Mouse (Mus musculus): ENCODE results near the gene Med23. TPM values are rescaled to one million over a fixed set of nuclear protein-coding genes. Genes with fewer than 3 reads are reported as not detected.

Med23 gene
- 30.3 and 30.8 TPM in 2 replicates for polyA plus RNA-seq (2012; rRNA removed)

DNA sequence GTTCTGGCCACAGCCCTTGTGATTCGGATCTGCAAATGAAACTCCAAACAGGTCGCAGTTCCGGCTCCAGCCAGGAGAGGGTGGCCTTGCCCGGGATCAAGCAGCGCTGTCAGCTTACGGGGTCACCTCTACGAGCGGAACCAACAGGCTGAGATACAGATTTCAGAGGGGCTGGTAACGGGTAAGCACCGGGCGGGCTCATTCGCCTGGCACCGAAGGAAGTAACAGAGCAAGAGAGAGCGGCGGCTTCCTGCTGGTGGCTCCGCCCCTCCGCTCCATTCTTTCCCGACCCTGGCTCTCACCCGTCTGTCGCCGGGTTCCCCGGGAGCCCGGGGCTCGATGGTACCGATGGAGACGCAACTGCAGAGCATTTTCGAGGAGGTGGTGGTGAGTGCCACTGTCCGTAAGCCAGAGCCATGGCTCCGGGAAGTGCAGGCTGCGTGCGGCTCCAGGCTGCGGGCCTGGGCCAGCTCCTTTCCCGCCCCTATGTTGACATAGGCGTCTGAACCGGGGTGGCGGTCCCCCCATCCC is at the start of gene Med23:
Gene Med23 (plus strand): TSS at position 227 of the 531 bp plus-strand sequence.
- Histone ChIP-seq H3K4me3 (ENCODE audit: insufficient read depth, low read length) (peak within 1 kb of the TSS; percentile 55), H3K27ac (ENCODE audit: insufficient read depth, low read length) (no peak within 1 kb of the TSS), H3K4me1 (ENCODE audit: control insufficient read depth, insufficient read depth, low read length) (no peaks in the 10 kb centered on the region)
- TF ChIP-seq POLR2A (IDR thresholded peaks at IDR 0.05; ENCODE audit: extremely low read depth, insufficient read depth, low read length) (peak; percentile 44; the same call in 1 of the 2 replicates), CTCF (IDR thresholded peaks at IDR 0.05; ENCODE audit: extremely low read depth, insufficient read depth, low read length) (peak; percentile 87)

DNA sequence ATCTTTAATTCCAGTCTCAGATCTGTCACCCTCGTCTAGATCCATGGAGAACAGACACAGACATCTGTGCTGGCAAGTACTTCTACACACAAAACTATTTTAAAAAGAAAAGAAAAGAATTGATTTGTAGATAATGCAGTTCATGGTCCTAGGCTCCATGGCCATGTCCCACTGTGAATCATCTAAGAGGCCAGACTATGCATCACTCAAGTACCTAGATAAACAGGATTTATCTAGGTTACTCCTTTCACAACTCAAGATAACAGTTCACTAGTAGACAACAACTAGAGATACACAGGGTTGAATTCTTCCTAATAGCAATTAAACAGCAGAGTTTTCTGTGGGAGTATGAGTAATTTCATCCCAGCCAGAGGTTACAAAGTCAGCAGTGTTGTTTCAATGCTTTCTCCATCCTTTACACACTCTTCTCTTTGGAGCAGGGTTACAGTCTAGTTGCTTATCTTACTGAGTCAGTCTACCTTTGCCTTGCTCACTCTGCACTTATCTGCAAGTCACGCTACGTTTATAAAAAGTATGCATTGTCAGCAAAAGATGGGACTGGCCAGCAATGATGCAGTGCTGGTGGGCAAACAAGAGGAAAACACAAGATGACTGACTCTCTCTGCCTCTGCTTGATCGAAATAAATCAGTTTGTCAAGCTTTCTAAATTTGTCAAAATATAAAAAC is 47.7 kb upstream of the Med23 start:
- no peak overlapping the region for H3K27ac ChIP-seq (ENCODE audit: insufficient read depth, low read length)
- TF ChIP-seq CTCF (IDR thresholded peaks at IDR 0.05; ENCODE audit: extremely low read depth, insufficient read depth, low read length) = no peak
- TF ChIP-seq POLR2A (IDR thresholded peaks at IDR 0.05; ENCODE audit: extremely low read depth, insufficient read depth, low read length) = no peak
- no peaks in the 10 kb centered on the region for H3K4me1 ChIP-seq (ENCODE audit: control insufficient read depth, insufficient read depth, low read length)
- no peak overlapping the region for H3K4me3 ChIP-seq (ENCODE audit: insufficient read depth, low read length)

DNA sequence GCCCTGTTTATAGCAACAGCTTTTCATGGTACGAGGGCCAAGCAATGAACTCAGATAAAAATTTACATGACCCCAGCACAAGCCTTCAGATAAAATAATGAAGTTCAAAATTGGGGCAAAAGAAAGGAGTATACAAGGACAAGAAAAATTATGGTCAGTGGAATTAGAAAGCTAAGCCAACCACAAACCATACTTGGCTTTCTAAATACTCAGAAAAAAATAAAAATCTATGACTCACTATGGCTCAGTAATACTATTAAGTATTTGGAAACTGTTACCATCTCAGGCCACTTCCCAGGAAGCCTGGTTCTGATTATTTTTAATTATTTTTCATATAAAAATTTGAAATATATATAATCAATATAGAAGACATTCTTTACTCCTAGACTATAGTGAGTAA is 46.9 kb upstream of the Med23 start:
- Histone ChIP-seq H3K4me3 (ENCODE audit: insufficient read depth, low read length) (no peak overlapping the region), H3K4me1 (ENCODE audit: control insufficient read depth, insufficient read depth, low read length) (no peaks in the 10 kb centered on the region), H3K27ac (ENCODE audit: insufficient read depth, low read length) (no peak overlapping the region)
- TF ChIP-seq POLR2A (IDR thresholded peaks at IDR 0.05; ENCODE audit: extremely low read depth, insufficient read depth, low read length) (no peak), CTCF (IDR thresholded peaks at IDR 0.05; ENCODE audit: extremely low read depth, insufficient read depth, low read length) (no peak)

DNA sequence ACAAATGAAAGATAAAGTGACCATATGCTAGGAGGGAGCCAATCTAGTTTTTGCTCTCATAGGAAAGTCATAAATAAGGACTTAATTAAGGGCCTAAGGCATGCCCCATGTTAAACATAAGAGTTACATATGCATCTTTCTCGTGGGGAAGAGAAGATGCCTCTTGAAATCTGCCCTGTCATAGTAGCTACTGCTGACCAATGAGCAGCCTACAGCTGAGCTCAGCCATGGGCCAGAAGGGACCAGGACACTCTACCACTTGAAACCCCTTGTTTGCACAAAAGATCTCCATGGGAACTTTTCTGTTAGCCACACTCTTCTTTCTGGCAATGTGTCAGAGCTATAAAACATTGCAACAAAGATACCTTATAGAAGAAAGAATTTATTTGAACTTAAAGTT is 46.5 kb upstream of the Med23 start:
- no peak overlapping the region for H3K4me3 ChIP-seq (ENCODE audit: insufficient read depth, low read length)
- TF ChIP-seq CTCF (IDR thresholded peaks at IDR 0.05; ENCODE audit: extremely low read depth, insufficient read depth, low read length) (no peak), POLR2A (IDR thresholded peaks at IDR 0.05; ENCODE audit: extremely low read depth, insufficient read depth, low read length) (no peak)

DNA sequence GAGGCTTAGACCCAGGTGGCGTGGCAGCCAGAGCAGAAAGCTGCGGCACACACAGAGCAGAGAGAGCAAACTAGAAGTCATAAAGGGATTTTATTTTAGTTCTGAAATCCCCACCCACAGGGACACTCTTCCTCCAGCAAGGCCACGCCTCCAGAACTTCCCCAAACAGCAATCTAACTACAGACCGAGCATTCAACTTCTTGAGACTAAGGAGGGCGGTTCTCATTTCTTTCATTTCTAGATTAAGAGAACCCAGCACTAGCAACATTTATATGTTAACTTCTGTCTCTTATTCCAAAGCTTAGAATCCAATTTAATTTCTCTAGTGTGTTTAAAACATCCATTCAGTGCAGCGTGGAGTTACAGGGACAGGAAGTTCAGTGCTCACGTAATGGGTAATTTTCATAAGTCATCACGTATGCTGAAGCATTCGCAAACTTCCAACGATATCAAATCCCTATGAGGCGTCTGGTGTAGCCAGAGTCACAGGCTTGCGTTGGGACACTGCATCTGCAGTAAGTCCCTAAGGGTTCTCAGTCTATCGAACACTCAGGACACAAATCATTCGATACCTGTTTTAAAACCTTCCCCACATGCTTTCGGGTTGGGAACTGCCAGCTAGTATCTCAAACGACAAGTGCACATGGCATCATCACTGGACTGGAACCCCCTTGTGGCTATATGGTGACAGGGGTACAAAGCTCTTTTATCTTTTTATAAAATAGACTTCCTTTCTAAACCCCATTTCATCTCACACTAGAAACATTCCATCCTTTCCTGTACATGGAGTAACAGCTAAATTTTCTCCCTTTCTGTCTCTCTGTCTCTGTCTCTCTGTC is 45.9 kb upstream of the Med23 start:
- no peak overlapping the region for H3K27ac ChIP-seq (ENCODE audit: insufficient read depth, low read length)
- TF ChIP-seq CTCF (IDR thresholded peaks at IDR 0.05; ENCODE audit: extremely low read depth, insufficient read depth, low read length) = no peak
- TF ChIP-seq POLR2A (IDR thresholded peaks at IDR 0.05; ENCODE audit: extremely low read depth, insufficient read depth, low read length) = no peak
- no peak overlapping the region for H3K4me3 ChIP-seq (ENCODE audit: insufficient read depth, low read length)
- no peaks in the 10 kb centered on the region for H3K4me1 ChIP-seq (ENCODE audit: control insufficient read depth, insufficient read depth, low read length)

More for the DNA sequence above, 46.5 kb upstream of the Med23 start:
- Histone ChIP-seq H3K4me1 (ENCODE audit: control insufficient read depth, insufficient read depth, low read length) (no peaks in the 10 kb centered on the region), H3K27ac (ENCODE audit: insufficient read depth, low read length) (no peak overlapping the region)

DNA sequence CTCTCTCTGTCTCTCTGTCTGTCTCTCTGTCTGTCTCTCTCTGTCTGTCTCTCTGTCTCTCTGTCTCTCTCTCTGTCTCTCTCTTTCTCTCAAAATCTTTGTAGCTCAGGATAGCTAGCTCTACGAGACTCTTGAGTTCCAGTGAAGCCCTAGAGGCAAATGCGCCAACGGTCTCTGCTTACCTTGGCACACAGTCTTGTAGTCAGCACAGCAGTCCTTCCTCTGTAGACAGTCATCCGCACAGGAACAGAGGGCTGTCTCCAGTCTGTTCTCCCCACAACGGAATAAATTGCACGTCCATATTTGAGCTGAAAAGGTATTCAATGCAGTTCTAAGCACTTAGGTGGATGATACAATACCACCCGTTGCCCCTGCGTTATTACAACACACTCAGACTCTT is 45.2 kb upstream of the Med23 start:
- H3K4me3 ChIP-seq (ENCODE audit: insufficient read depth, low read length) = no peak overlapping the region
- TF ChIP-seq CTCF (IDR thresholded peaks at IDR 0.05; ENCODE audit: extremely low read depth, insufficient read depth, low read length) = no peak
- TF ChIP-seq POLR2A (IDR thresholded peaks at IDR 0.05; ENCODE audit: extremely low read depth, insufficient read depth, low read length) = no peak
- H3K4me1 ChIP-seq (ENCODE audit: control insufficient read depth, insufficient read depth, low read length) = no peaks in the 10 kb centered on the region
- no peak overlapping the region for H3K27ac ChIP-seq (ENCODE audit: insufficient read depth, low read length)

DNA sequence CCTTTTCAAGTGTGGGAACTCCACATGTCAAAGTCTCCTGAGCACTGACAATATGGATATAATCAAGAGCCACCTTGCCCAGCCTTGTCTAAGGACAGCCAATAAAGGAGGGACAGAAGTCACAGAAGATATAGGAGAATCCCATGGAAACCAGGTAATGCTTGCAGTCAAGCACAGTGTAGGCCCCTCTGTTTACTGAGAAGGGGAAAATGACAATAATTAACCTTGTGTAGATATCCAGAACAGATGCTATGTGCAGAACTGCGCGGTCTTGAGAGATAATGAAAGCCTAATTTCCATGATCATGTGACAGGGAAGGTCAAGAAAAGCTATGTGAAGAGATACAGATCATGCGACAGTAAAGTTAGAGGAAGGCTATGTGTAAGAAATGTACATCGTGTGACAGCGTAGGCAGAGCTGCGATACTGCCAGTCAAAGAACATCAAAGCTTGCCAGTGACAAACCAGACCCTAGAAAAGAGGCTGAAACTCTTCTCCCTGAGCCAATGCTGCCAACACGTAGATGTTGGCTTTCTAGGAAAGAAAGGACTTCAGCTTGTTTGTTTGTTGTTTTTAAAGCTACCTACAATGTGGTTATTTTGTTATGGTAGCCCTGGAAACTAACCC is 44.2 kb upstream of the Med23 start:
- TF ChIP-seq CTCF (IDR thresholded peaks at IDR 0.05; ENCODE audit: extremely low read depth, insufficient read depth, low read length) (no peak), POLR2A (IDR thresholded peaks at IDR 0.05; ENCODE audit: extremely low read depth, insufficient read depth, low read length) (no peak)

DNA sequence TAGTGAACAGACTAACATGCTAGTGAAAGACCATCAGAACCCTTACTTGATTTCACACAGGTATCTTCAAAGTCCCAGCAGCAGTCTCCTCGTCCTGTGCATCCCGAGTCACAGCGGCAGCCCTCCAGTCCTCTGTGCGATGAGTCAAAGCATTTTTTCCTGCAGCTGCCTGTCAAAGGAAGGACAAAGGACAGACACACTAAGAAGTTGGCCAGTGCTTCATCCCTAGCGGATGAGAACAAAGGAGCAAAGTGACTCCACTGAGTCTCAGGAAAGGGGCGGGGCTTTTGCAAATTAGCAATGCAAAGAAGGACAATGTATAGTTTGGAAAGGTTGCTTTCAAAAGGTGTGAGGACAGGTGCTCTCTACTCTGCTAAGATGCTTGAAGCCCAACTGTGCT is 43.7 kb upstream of the Med23 start:
- H3K27ac ChIP-seq (ENCODE audit: insufficient read depth, low read length) = no peak overlapping the region
- no peaks in the 10 kb centered on the region for H3K4me1 ChIP-seq (ENCODE audit: control insufficient read depth, insufficient read depth, low read length)
- no peak overlapping the region for H3K4me3 ChIP-seq (ENCODE audit: insufficient read depth, low read length)
- TF ChIP-seq CTCF (IDR thresholded peaks at IDR 0.05; ENCODE audit: extremely low read depth, insufficient read depth, low read length) = no peak
- TF ChIP-seq POLR2A (IDR thresholded peaks at IDR 0.05; ENCODE audit: extremely low read depth, insufficient read depth, low read length) = no peak

More for the DNA sequence above, 44.2 kb upstream of the Med23 start:
- Histone ChIP-seq H3K27ac (ENCODE audit: insufficient read depth, low read length) (no peak overlapping the region), H3K4me3 (ENCODE audit: insufficient read depth, low read length) (no peak overlapping the region), H3K4me1 (ENCODE audit: control insufficient read depth, insufficient read depth, low read length) (no peaks in the 10 kb centered on the region)

DNA sequence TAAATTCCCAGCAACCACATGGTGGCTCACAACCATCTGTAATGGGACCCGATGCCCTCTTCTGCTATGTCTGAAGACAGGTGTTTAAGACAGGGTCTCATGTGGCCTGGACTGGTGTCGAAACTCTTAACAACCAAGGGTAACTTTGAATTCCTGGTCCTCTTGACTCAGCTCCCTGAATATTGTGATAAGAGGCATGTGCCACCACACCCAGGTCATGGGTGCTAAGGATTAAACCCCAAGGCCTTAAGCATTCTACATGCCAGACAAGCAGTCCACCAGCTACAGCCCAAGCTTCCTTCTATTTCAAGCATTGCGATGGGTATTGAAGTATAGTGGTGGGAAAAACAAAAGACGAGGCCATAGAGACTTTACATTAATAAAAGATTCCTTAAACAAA is 41.6 kb upstream of the Med23 start:
- H3K4me1 ChIP-seq (ENCODE audit: control insufficient read depth, insufficient read depth, low read length) = no peaks in the 10 kb centered on the region
- no peak overlapping the region for H3K27ac ChIP-seq (ENCODE audit: insufficient read depth, low read length)
- TF ChIP-seq POLR2A (IDR thresholded peaks at IDR 0.05; ENCODE audit: extremely low read depth, insufficient read depth, low read length) = no peak
- TF ChIP-seq CTCF (IDR thresholded peaks at IDR 0.05; ENCODE audit: extremely low read depth, insufficient read depth, low read length) = no peak
- no peak overlapping the region for H3K4me3 ChIP-seq (ENCODE audit: insufficient read depth, low read length)
